Mouse (Mus musculus) limb, embryonic 13.5 days (tissue): Measurements from ENCODE around the gene Lce3c. TPM values are rescaled to one million over a fixed set of nuclear protein-coding genes. Genes with fewer than 3 reads are reported as not detected.

Source experiments
- ATAC-seq: fragments of 200-750 bp; cut with Nextera tagmentation; 2 replicates; pipeline ENCODE4 v1.8.0; 2017; ENCODE audit warnings: low read depth, moderate number of reproducible peaks, moderate TSS enrichment; ENCODE audit not compliant: low FRiP score
- H3K27ac ChIP-seq: fragments of 300-500 bp; sonication (generic); 2 replicates; pipeline ENCODE4 v1.5.1; 2015; ENCODE audit warnings: inconsistent platforms, mild to moderate bottlenecking, moderate library complexity
- H3K27me3 ChIP-seq: fragments of 300-500 bp; sonication (generic); 2 replicates; pipeline ENCODE4 v1.6.1; 2015; ENCODE audit warnings: mild to moderate bottlenecking, inconsistent platforms
- H3K36me3 ChIP-seq: fragments of 300-500 bp; sonication (generic); 2 replicates; pipeline ENCODE4 v1.6.1; 2015; ENCODE audit warnings: inconsistent platforms, mild to moderate bottlenecking, moderate library complexity
- H3K4me1 ChIP-seq: fragments of 300-500 bp; sonication (generic); 2 replicates; pipeline ENCODE4 v1.6.1; 2015; ENCODE audit warnings: inconsistent platforms
- H3K4me2 ChIP-seq: fragments of 300-500 bp; sonication (generic); replicated peaks from 2 replicates; pipeline ENCODE4 v1.6.1; 2015; ENCODE audit warnings: inconsistent platforms, mild to moderate bottlenecking, moderate library complexity
- H3K4me3 ChIP-seq: fragments of 300-500 bp; sonication (generic); 2 replicates; pipeline ENCODE4 v1.5.1; 2015; ENCODE audit warnings: moderate library complexity, mild to moderate bottlenecking, inconsistent platforms
- H3K9ac ChIP-seq: fragments of 300-500 bp; sonication (generic); 2 replicates; pipeline ENCODE4 v1.6.1; 2015; ENCODE audit warnings: mild to moderate bottlenecking, inconsistent platforms
- H3K9me3 ChIP-seq: fragments of 300-500 bp; sonication (generic); 2 replicates; pipeline ENCODE4 v1.6.1; 2016; ENCODE audit warnings: inconsistent platforms
- WGBS: fragments of 180-500 bp; shearing (Covaris S2); methylation state at CpG from one replicate; pipeline ENCODE4 v1.1.7; 2015; 5-methylcytosine and 5-hydroxymethylcytosine counted together
- polyA plus RNA-seq: library from polyadenylated mRNA; unstranded; fragments of >200 nt; fragmentation: Nextera tagmentation; extraction: Ambion mirVana; gene quantifications from 2 replicates; pipeline ENCODE4 v1.2.1, GENCODE M21; 2015

Gene Lce3c
- 0.28 TPM in 1 of 2 replicates, not detected in the other for polyA plus RNA-seq

GRCm38 (mm10) chr3:92944186-92944585 lies at the start of gene Lce3c:
Lce3c (plus strand) TSS chr3:92944486.
- H3K27ac ChIP-seq = no peak within 1 kb of the TSS
- 83% methylated on average over 1 of the region's 1 CpGs for WGBS
- no peak within 1 kb of the TSS for H3K4me3 ChIP-seq
- H3K9me3 ChIP-seq = no peaks in the 10 kb centered on the region
- no peak within 1 kb of the TSS for H3K4me2 ChIP-seq
- no peaks in the 10 kb centered on the region for H3K4me1 ChIP-seq
- H3K27me3 ChIP-seq = no peaks in the 10 kb centered on the region
- no peak within 1 kb of the TSS for H3K9ac ChIP-seq
- no peaks in the 10 kb centered on the region for H3K36me3 ChIP-seq
- no peak for ATAC-seq

- 69% methylated on average over 1 of the region's 1 CpGs for WGBS
- Histone ChIP-seq H3K36me3 (no peaks in the 10 kb centered on the region), H3K27ac (no peak overlapping the region), H3K9ac (no peak overlapping the region), H3K4me1 (no peaks in the 10 kb centered on the region), H3K27me3 (no peaks in the 10 kb centered on the region), H3K4me2 (no peak overlapping the region), H3K4me3 (no peak overlapping the region), H3K9me3 (no peaks in the 10 kb centered on the region)
- ATAC-seq = no peak
Observed at GRCm38 (mm10) chr3:92894489-92894888, 49.8 kb upstream of the Lce3c start.

GRCm38 (mm10) chr3:92902992-92903391 lies 41.3 kb upstream of the Lce3c start:
- ATAC-seq = no peak

GRCm38 (mm10) chr3:92903640-92904039 lies 40.6 kb upstream of the Lce3c start:
- Histone ChIP-seq H3K4me1 (no peaks in the 10 kb centered on the region), H3K9me3 (no peaks in the 10 kb centered on the region), H3K36me3 (no peaks in the 10 kb centered on the region), H3K27ac (no peak overlapping the region), H3K4me2 (no peak overlapping the region), H3K27me3 (no peaks in the 10 kb centered on the region), H3K4me3 (no peak overlapping the region), H3K9ac (no peak overlapping the region)
- WGBS = 31% methylated on average over 4 of the region's 4 CpGs
- no peak for ATAC-seq

More at GRCm38 (mm10) chr3:92902992-92903391, 41.3 kb upstream of the Lce3c start:
- H3K9ac ChIP-seq = no peak overlapping the region
- no peaks in the 10 kb centered on the region for H3K27me3 ChIP-seq
- no peaks in the 10 kb centered on the region for H3K4me1 ChIP-seq
- H3K4me3 ChIP-seq = no peak overlapping the region
- H3K36me3 ChIP-seq = no peaks in the 10 kb centered on the region
- no peaks in the 10 kb centered on the region for H3K9me3 ChIP-seq
- H3K27ac ChIP-seq = no peak overlapping the region
- no peak overlapping the region for H3K4me2 ChIP-seq
- 22% methylated on average over 3 of the region's 3 CpGs for WGBS

GRCm38 (mm10) chr3:92905182-92905581 lies 39.1 kb upstream of the Lce3c start:
- H3K27ac ChIP-seq = no peak overlapping the region
- H3K36me3 ChIP-seq = no peaks in the 10 kb centered on the region
- H3K9ac ChIP-seq = no peak overlapping the region
- H3K4me3 ChIP-seq = no peak overlapping the region
- no peaks in the 10 kb centered on the region for H3K9me3 ChIP-seq
- ATAC-seq = no peak
- H3K27me3 ChIP-seq = no peaks in the 10 kb centered on the region
- H3K4me2 ChIP-seq = no peak overlapping the region
- no peaks in the 10 kb centered on the region for H3K4me1 ChIP-seq
- WGBS = 46% methylated on average over 3 of the region's 3 CpGs

GRCm38 (mm10) chr3:92907571-92907970 lies 36.7 kb upstream of the Lce3c start:
- Histone ChIP-seq H3K9ac (no peak overlapping the region), H3K4me1 (no peaks in the 10 kb centered on the region), H3K36me3 (no peaks in the 10 kb centered on the region), H3K4me3 (no peak overlapping the region), H3K9me3 (no peaks in the 10 kb centered on the region), H3K4me2 (no peak overlapping the region), H3K27me3 (no peaks in the 10 kb centered on the region), H3K27ac (no peak overlapping the region)
- 26% methylated on average over 4 of the region's 4 CpGs for WGBS
- no peak for ATAC-seq

GRCm38 (mm10) chr3:92920364-92920763 lies 23.9 kb upstream of the Lce3c start:
- Histone ChIP-seq H3K4me1 (no peaks in the 10 kb centered on the region), H3K9ac (no peak overlapping the region), H3K9me3 (no peaks in the 10 kb centered on the region), H3K27ac (no peak overlapping the region), H3K27me3 (no peaks in the 10 kb centered on the region), H3K4me3 (no peak overlapping the region), H3K4me2 (no peak overlapping the region), H3K36me3 (no peaks in the 10 kb centered on the region)
- 59% methylated on average over 4 of the region's 4 CpGs for WGBS
- ATAC-seq = no peak

- no peaks in the 10 kb centered on the region for H3K36me3 ChIP-seq
- no peak within 1 kb of the TSS for H3K4me2 ChIP-seq
- H3K9me3 ChIP-seq = no peaks in the 10 kb centered on the region
- no peak within 1 kb of the TSS for H3K4me3 ChIP-seq
- H3K4me1 ChIP-seq = no peaks in the 10 kb centered on the region
- WGBS = 78% methylated on average over 2 of the region's 2 CpGs
- no peaks in the 10 kb centered on the region for H3K27me3 ChIP-seq
- no peak for ATAC-seq
- H3K9ac ChIP-seq = no peak within 1 kb of the TSS
- no peak within 1 kb of the TSS for H3K27ac ChIP-seq
Observed at GRCm38 (mm10) chr3:92926130-92926529, 18.2 kb upstream of the Lce3c start, which contains the start of gene Lce3a. Lce3a (minus strand) TSS chr3:92926230.

- Histone ChIP-seq H3K4me3 (no peak within 1 kb of the TSS), H3K4me2 (no peak within 1 kb of the TSS), H3K36me3 (no peaks in the 10 kb centered on the region), H3K27me3 (no peaks in the 10 kb centered on the region), H3K9ac (no peak within 1 kb of the TSS), H3K9me3 (no peaks in the 10 kb centered on the region), H3K27ac (no peak within 1 kb of the TSS), H3K4me1 (no peaks in the 10 kb centered on the region)
- ATAC-seq = no peak
- 56% methylated on average over 2 of the region's 2 CpGs for WGBS
Observed at GRCm38 (mm10) chr3:92932679-92933078, 11.6 kb upstream of the Lce3c start, which contains the start of gene Lce3b. Lce3b (plus strand) TSS chr3:92932979.

- 95% methylated on average over 1 of the region's 1 CpGs for WGBS
- no peak for ATAC-seq
- H3K9ac ChIP-seq = no peak within 1 kb of the TSS
Observed at GRCm38 (mm10) chr3:92957090-92957489, 12.8 kb downstream of the Lce3c start, which contains the start of gene Lce3d. Lce3d (plus strand) TSS chr3:92957390.

GRCm38 (mm10) chr3:92966761-92967160 lies 22.5 kb downstream of the Lce3c start, which contains the start of gene Lce3e:
Lce3e (plus strand) TSS chr3:92967061.
- WGBS = 89% methylated on average over 2 of the region's 2 CpGs
- Histone ChIP-seq H3K4me1 (no peaks in the 10 kb centered on the region), H3K27me3 (no peaks in the 10 kb centered on the region), H3K9me3 (no peaks in the 10 kb centered on the region), H3K9ac (no peak within 1 kb of the TSS), H3K27ac (no peak within 1 kb of the TSS), H3K4me2 (no peak within 1 kb of the TSS), H3K36me3 (no peaks in the 10 kb centered on the region), H3K4me3 (no peak within 1 kb of the TSS)
- ATAC-seq = no peak

More at GRCm38 (mm10) chr3:92957090-92957489, 12.8 kb downstream of the Lce3c start, which contains the start of gene Lce3d:
- no peak within 1 kb of the TSS for H3K4me3 ChIP-seq
- H3K27ac ChIP-seq = no peak within 1 kb of the TSS
- no peaks in the 10 kb centered on the region for H3K36me3 ChIP-seq
- H3K4me1 ChIP-seq = no peaks in the 10 kb centered on the region
- no peak within 1 kb of the TSS for H3K4me2 ChIP-seq
- H3K9me3 ChIP-seq = no peaks in the 10 kb centered on the region
- no peaks in the 10 kb centered on the region for H3K27me3 ChIP-seq

- H3K9me3 ChIP-seq = no peaks in the 10 kb centered on the region
- H3K36me3 ChIP-seq = no peaks in the 10 kb centered on the region
- no peak for ATAC-seq
- WGBS = 75% methylated on average over 2 of the region's 2 CpGs
- no peak overlapping the region for H3K4me3 ChIP-seq
- H3K4me2 ChIP-seq = no peak overlapping the region
- no peaks in the 10 kb centered on the region for H3K4me1 ChIP-seq
- H3K9ac ChIP-seq = no peak overlapping the region
- H3K27ac ChIP-seq = no peak overlapping the region
- no peaks in the 10 kb centered on the region for H3K27me3 ChIP-seq
Observed at GRCm38 (mm10) chr3:92978484-92978883, 34.2 kb downstream of the Lce3c start.

GRCm38 (mm10) chr3:92991926-92992325 lies 47.6 kb downstream of the Lce3c start, which contains the start of gene Lce3f:
Lce3f (plus strand) TSS chr3:92992226.
- no peak for ATAC-seq
- no peak within 1 kb of the TSS for H3K4me3 ChIP-seq
- no peak within 1 kb of the TSS for H3K27ac ChIP-seq
- H3K4me2 ChIP-seq = no peak within 1 kb of the TSS
- no peaks in the 10 kb centered on the region for H3K27me3 ChIP-seq
- no peak within 1 kb of the TSS for H3K9ac ChIP-seq
- H3K9me3 ChIP-seq = no peaks in the 10 kb centered on the region
- no peaks in the 10 kb centered on the region for H3K36me3 ChIP-seq
- H3K4me1 ChIP-seq = 0 out of 2 replicates have a peak, but pooled peaks cover 3% of the 10 kb centered on the region
